Mouse (Mus musculus) liver, postnatal 0 days (tissue): ENCODE measurements at regions not wholly inside any gene's neighbourhood (a gene's known extent, or its start where the extent isn't known, plus 50 kb on each side); places are given as distances from the start of the nearest gene placed in this dataset.

ENCODE experiments used
- CTCF ChIP-seq: sonication (generic); IDR thresholded peaks from 2 replicates; pipeline ENCODE4 v1.5.1; 2016; ENCODE audit warnings: antibody characterized with exemption, low read depth
- EP300 ChIP-seq: IDR thresholded peaks from 2 replicates; pipeline ENCODE4 v1.6.1; 2016; ENCODE audit warnings: antibody characterized with exemption, low read depth, mild to moderate bottlenecking

DNA sequence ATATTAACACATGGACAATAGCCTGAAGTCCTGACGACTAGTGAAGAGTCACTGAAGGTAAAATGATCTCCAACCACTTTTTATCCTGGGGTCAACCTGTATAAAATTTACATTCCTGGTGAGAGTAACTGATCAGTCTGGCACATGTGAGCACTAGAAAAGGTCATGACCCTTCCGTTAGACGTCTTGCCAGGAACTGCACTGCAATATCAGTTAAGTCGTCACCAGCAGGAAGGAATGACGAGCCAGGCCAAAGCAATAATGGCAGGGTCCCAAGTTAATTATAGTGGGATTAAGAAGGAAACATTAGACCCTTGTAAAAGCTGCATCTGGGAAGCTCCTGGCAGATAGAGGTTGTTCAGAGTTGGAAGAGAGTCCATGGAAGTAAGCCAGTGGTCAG lies 116.8 kb upstream of the Gm6657 start:
- TF ChIP-seq CTCF, result no peak
- TF ChIP-seq EP300, result no peak
